Mouse (Mus musculus) layer of hippocampus, postnatal 25 days (tissue): ENCODE measurements around the gene Nf1. TPM values are rescaled to one million over a fixed set of nuclear protein-coding genes. Genes with fewer than 3 reads are reported as not detected.

Experiments
- DNase-seq, 2 experiments: peaks; one replicate each; pipeline ENCODE4 v3.0.0; 2022; ENCODE audit warnings: mixed read lengths in 2 of 2, low spot score in 1 of 2; ENCODE audit errors: extremely low spot score in 1 of 2
- total RNA-seq, 2 experiments: library from RNA; stranded (reverse); gene quantifications; 2 replicates each; pipeline ENCODE4 v1.2.3; 2021

The Nf1 gene
- total RNA-seq, 2 experiments from 2014 or later: 103 to 117 TPM

DNA sequence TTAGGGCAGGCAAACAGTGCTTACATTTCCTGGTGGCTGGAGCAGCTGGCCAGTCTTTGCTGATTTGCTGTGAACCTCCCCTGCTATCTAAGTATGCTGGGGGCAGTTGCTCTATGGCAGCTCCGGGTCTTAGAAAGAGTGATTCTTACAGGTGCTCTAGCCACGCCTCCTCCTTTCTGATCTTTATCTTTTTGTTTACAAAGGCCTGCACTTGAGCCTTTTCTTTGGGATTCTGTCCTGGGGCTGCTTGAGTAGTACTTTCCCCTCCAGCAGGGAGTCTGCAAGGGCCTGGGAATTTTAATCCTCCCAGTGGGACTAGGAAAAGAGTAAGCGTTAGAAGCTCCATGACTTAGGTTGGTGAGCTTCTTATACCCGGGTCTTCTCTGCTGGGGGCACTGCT is 12.4 kb upstream of the Nf1 start:
- no peak for DNase-seq

GRCm38 (mm10) chr11:79328060-79328459 is 11.4 kb upstream of the Nf1 start:
- no peak for DNase-seq

- DNase-seq: no peak
Observed at GRCm38 (mm10) chr11:79329585-79329984, 9.9 kb upstream of the Nf1 start.

DNA sequence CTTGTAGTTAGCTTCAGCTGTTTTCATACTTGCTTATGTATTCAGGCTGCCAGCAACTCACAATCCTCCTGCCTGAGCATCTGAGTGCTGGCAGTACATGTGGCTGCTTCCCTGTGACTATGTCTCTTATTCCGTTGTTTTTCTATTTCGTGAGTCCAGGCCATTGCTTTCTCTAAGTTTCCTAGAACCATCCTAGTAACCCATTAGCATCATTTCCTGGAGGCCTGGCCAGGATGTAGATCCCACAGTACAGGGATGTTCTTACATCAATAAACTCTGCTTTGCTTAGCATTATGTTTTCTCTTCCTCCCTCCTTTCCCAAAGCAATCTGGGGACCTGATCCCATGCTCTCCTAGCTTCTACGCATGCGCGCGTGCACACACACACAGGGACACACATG is 4.4 kb upstream of the Nf1 start:
- DNase-seq: no peak

- DNase-seq: no peak
Observed at GRCm38 (mm10) chr11:79336722-79337267, 2.7 kb upstream of the Nf1 start.

GRCm38 (mm10) chr11:79338621-79339020 is 872 bp upstream of the Nf1 start:
- no peak for DNase-seq

DNA sequence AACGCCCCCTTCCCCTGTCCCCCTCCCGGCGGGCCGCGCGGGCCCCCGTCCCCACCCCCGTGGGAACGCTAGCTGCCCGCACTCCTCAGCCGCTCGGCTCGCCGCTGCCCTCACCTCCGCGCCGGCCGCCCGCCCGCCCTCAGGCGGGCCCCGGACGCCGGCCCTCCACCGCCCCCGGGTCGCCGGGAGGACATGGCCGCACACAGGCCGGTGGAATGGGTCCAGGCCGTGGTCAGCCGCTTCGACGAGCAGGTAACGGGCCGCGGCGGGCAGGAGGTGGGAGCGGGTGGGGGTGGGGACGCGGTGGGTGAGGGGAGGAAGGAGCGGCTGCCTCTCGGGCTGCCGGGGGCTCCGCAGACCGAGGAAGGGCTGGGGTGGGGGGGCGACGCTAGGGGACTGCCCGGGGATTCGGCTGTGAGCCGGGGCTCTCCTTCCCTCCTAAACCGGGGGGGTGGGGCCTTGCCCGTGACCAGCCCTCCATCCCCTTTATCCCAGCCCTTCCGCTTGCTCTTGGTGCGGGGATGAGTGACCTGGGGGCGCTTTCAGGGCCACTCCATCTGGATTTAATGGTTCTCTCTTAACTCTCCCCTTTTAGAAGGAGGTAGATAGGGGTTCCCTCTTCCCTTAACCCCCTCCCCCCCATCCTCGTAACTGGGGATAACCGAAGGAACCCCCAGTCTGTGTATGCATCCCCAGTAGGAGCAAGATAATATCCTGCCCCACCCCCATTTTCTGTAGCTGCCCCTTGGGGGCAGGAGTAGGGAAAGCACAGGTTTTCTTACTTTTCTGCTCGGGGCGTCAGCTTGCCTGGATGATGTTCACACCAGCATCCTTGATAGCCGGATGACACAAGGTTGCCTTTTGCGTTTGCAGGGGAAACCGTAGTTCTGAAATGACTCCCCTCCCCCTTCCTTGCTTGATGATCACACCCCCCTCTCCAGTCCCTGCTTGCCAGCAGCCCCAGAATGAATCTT is 602 bp downstream of the Nf1 start:
- DNase-seq: peak in 1 of 2 experiments; percentile 21

DNA sequence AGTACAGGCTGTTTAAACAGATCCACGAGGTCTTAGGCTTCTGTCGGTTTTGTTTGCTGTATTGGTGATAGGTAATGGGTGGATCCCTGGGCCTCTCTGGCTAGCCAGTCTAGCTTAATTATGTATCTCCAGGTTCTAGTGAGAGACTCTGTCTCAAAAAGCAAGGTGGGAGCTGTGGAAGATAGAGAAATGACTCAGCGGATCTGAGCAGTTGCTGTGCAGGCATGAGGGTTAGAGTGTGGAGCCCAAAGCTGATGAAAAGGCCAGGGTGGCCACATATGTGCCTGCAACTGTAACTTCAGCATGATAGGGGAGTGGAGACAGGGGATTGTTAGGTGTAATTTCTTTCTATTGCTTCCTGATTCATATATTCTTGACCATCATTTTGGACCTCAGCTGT is 17.5 kb downstream of the Nf1 start:
- no peak for DNase-seq

DNA sequence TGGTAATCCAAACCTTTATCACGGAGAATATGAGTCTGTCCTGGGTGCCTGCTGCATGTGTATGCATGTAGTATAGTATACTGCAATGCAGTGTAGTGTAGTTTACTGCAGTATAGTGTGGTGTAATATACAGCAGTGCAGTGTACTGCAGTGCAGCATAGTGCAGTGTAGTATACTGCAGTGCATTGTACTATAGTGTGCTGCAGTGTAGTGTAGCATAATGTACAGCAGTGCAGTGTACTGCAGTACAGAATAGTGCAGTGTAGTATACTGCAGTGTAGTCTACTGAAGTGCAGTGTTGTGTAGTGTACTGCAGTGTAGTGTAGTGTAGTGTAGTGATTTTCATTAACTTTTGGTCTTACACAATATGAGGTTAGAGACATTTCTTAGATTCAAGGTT is 17.9 kb downstream of the Nf1 start:
- DNase-seq: no peak

- DNase-seq: no peak
Observed at GRCm38 (mm10) chr11:79364956-79365355, 25.5 kb downstream of the Nf1 start.

DNA sequence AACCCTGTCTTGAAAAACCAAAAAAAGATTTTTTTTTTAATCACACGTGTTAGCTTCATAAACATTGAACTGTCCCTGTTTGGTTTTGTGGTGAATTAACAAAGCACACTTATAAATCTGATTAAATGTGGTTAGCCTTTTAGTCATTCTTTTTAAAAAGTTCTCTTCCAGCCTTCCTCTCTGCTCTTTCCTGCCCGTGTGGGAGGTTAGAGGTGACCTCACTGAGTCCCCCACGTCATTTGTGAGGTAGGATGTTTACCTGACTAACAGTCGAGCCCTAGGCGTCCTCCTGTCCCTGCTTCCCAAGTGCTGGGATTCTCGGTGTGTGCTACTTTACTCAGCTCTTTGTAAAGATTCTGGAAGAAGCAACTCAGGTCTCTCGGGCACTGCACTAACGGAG is 26.8 kb downstream of the Nf1 start:
- DNase-seq: no peak

DNA sequence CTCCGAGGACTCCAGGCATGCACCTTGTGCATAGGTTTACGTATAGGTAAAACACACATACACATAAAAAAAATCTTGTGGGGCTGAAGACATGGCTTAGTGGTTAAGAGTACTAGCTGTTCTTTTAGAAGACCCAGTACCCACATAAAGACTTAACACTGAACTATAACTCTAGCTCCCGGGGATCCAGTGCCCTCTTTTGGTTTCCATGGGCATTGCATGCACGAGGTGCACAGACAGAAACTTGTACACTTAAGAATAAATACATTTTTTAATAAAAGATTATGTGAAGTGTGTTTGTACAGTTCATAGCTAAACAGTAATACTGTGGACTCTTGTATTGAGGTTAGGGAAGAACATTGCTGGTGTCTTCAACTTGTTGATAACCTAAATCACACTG is 33.5 kb downstream of the Nf1 start:
- DNase-seq: no peak

DNA sequence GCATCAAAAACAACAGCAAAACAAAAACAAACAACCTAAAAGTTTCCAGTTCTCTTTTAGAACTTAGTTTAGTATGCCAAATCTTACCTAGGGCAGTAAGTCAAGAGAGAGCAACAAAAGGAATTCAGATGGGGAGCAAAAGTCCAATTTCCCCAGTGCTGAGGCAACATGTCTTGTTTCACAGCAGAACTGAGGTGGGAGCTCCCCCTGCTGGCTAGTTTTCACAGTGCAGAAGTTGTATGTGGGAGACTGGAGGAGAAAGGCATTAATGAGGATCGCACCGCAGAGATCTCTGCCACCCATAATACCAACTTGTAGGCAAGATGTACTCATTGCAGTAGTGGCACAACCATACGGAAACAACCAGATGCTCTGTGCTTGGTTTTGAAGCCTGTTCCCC is 58.8 kb downstream of the Nf1 start:
- DNase-seq: peak; percentile 88 to 99

DNA sequence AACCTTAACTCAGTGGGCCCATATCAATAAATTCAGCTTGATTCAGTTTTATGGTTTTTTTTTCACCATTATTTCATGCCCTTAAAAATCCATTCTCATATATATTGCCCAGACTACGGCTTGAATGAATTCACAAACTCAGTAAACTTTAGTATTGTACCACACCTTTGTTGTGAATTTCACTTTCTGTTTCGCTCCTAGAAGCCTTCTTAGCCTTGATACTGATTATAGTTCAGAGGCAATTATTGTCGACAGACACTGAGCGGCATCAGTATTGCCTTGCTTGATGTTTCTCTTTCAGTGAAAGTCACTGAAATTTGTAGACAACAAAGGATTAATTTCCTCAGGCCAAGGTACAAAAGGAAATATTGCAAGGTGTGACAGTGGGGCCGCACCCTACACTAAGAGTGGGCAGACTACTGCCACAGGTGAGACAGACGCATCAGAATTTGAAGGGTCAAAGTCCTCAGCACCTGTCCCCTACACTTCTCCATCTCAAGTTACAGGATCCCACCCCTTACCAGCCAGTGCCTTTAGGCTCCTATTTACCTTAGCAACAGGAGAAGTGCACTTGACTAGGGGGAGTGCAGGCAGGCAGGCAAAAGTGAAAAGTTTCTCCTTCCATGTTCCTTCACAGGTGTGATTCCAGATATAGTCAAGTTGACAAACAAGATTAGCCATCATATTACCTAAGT is 64.3 kb downstream of the Nf1 start:
- DNase-seq: no peak

DNA sequence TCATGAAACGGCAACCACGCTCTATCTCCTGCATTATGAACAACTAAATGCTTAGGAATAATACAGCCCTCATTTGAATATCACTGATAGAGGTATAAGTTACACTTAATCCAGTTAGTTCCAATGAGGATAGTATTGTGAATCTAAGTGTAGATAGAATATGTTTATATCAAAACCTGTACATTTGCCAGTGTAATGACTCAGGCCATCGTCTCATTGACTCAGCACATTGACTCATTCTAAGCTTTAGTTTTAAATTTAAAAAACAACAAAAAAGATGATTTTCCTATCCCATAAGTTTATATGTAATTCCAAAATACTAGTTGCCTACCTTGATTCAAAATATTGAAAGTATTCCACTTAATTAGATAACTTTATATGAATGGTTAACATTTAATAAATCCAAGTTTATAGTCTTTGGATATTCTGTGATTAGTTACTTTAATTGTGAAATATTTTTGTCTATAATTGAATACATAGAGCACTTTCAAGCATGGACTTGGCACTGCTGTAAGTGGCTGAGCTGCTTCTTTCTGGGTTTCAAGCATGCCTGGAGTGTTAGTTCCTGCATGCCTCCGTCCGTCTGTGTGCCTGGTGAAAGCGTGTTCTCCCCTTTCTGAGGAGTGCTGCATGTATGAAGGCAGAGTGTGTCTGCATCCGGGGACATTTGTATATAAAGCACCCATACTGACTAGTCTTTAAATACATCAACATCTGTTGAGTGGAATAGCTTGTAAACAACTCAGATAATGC is 74.4 kb downstream of the Nf1 start:
- no peak for DNase-seq

- peak in 1 of 2 experiments; percentile 11 for DNase-seq
Observed at GRCm38 (mm10) chr11:79422496-79422895, 83.0 kb downstream of the Nf1 start.

DNA sequence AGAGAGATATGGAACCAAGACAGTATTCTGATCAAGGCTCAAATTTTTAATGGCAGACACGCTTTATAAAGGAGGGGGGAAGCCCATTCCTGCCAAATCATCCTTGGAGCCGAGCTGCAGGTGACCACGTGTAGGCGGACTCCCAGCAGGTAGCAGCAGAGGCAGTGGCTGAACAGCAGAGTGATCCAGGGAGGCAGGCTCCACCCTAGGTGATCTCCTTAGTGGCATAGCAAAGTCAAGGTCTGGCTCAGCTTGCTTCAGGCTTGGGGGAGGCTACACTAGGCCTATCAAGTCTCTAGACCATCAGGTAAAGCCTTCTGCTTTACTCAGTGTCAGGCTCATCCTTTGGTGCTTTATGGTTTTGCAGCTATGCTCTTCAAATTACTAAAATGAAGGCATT is 87.1 kb downstream of the Nf1 start:
- no peak for DNase-seq

DNA sequence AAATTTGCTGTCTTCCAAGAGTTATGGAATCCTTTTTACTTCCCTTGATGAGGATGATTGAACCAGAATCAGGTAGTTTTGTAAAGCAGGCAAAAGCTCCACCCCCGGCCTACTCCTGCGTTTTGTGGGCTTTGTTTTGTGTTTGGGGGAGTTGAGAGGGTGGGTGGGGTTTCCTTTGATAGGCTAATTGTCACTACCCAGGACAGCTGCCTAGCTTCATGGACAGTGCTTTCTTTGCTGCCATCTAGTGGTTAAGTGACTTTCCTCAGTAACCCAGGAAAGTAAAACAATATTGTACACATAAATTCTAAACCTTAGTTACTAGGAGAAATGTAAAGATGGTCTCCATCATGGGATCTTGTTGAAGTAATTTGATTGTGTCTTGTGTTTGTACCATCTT is 88.1 kb downstream of the Nf1 start:
- no peak for DNase-seq

DNA sequence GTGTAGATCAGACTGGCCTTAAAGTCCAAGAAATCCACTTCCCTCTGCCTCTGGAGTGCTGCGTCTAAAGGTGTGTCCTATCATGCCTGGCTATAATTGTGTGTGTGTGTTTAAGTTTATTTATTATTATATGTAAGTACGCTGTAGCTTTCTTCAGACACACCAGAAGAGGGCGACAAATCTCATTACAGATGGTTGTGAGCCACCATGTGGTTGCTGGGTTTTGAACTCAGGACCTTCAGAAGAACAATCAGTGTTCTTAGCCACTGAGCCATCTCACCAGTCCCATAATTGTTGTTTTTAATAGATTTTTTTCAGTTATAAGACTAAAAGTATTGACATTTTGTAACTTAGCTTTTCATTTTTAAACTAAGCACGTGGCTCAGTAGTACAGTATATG is 95.8 kb downstream of the Nf1 start:
- DNase-seq: no peak

- DNase-seq: no peak
Observed at GRCm38 (mm10) chr11:79448361-79448760, 108.9 kb downstream of the Nf1 start.

- DNase-seq: no peak
Observed at GRCm38 (mm10) chr11:79452966-79453365, 113.5 kb downstream of the Nf1 start.
